Mouse (Mus musculus) brain, embryonic 14.5 days (tissue): ENCODE measurements around the gene Syf2.

Experiments
- CTCF ChIP-seq: fragments of 200-500 bp; IDR thresholded peaks from 2 replicates; pipeline ENCODE4 v1.5.1; 2012; ENCODE audit warnings: inconsistent platforms, mild to moderate bottlenecking, moderate library complexity, borderline replicate concordance; ENCODE audit not compliant: insufficient read depth, insufficient read length; ENCODE audit errors: extremely low read depth
- POLR2A ChIP-seq: fragments of 200-500 bp; IDR thresholded peaks from 2 replicates; pipeline ENCODE4 v1.6.1; 2012; ENCODE audit warnings: mild to moderate bottlenecking, inconsistent platforms, borderline replicate concordance; ENCODE audit not compliant: poor library complexity, insufficient read depth, insufficient read length, severe bottlenecking; ENCODE audit errors: extremely low read depth

- no peak for TF ChIP-seq POLR2A
- TF ChIP-seq CTCF, result no peak
Observed at GRCm38 (mm10) chr4:134968605-134968976, 37.9 kb downstream of the Syf2 start.
